Mouse (Mus musculus) erythroblast, embryonic 14.5 days (primary cell): ENCODE measurements around the gene Josd1. TPM values are rescaled to one million over a fixed set of nuclear protein-coding genes. Genes with fewer than 3 reads are reported as not detected.

Experiments
- H3K27me3 ChIP-seq: 2 replicates; pipeline ENCODE4 v1.6.1; 2012; ENCODE audit warnings: inconsistent platforms; ENCODE audit not compliant: control insufficient read depth
- H3K36me3 ChIP-seq: 2 replicates; pipeline ENCODE4 v1.6.1; 2012; ENCODE audit warnings: mild to moderate bottlenecking, inconsistent platforms; ENCODE audit not compliant: control insufficient read depth
- H3K4me1 ChIP-seq: 2 replicates; pipeline ENCODE4 v1.6.1; 2012; ENCODE audit warnings: inconsistent platforms; ENCODE audit not compliant: control insufficient read depth
- H3K4me3 ChIP-seq: replicated peaks from 2 replicates; pipeline ENCODE3; 2012; ENCODE audit warnings: moderate library complexity, mild to moderate bottlenecking, inconsistent platforms
- H3K9me3 ChIP-seq: 2 replicates; pipeline ENCODE4 v1.6.1; 2012; ENCODE audit warnings: low read length, inconsistent platforms, mixed read lengths; ENCODE audit not compliant: control insufficient read depth
- GATA1 ChIP-seq: IDR thresholded peaks from 2 replicates; pipeline ENCODE4 v1.6.1; 2012; ENCODE audit warnings: low read length, inconsistent platforms, mixed read lengths
- TAL1 ChIP-seq: IDR thresholded peaks from 3 replicates; pipeline ENCODE4 v1.6.1; 2012; ENCODE audit warnings: low read length, inconsistent platforms, mixed read lengths
- polyA plus RNA-seq: library from polyadenylated mRNA; stranded (reverse); fragments of >175 nt; gene quantifications from 2 replicates; pipeline ENCODE4 v1.2.3, GENCODE M21; 2012

Josd1 gene
- polyA plus RNA-seq, 1 experiment, result 2.5 TPM

GRCm38 (mm10) chr15:79695516-79695915, 7.8 kb upstream of the Josd1 start:
- peaks cover 71% of the 10 kb centered on the region for H3K36me3 ChIP-seq
- peak overlapping the region; percentile 89 for H3K4me3 ChIP-seq
- no peaks in the 10 kb centered on the region for H3K9me3 ChIP-seq
- H3K27me3 ChIP-seq, result no peaks in the 10 kb centered on the region
- TF ChIP-seq TAL1 (peak; percentile 34; the same call in 2 of the 3 replicates), GATA1 (no peak)
- H3K4me1 ChIP-seq, result peaks cover 76% of the 10 kb centered on the region

- peak overlapping the region; percentile 89 for H3K4me3 ChIP-seq
- H3K4me1 ChIP-seq, result peaks cover 83% of the 10 kb centered on the region
- H3K36me3 ChIP-seq, result peaks cover 69% of the 10 kb centered on the region
- TF ChIP-seq GATA1 (peak; percentile 42), TAL1 (peak; percentile 66; the same call in 2 of the 3 replicates)
- no peaks in the 10 kb centered on the region for H3K9me3 ChIP-seq
- no peaks in the 10 kb centered on the region for H3K27me3 ChIP-seq
Measured at GRCm38 (mm10) chr15:79694512-79694911, 6.8 kb upstream of the Josd1 start.

- H3K4me3 ChIP-seq, result peak overlapping the region; percentile 89
- TF ChIP-seq TAL1, result no peak
- no peak for TF ChIP-seq GATA1
- peaks cover 62% of the 10 kb centered on the region for H3K36me3 ChIP-seq
- no peaks in the 10 kb centered on the region for H3K9me3 ChIP-seq
- H3K27me3 ChIP-seq, result no peaks in the 10 kb centered on the region
- peaks cover 86% of the 10 kb centered on the region for H3K4me1 ChIP-seq
Measured at GRCm38 (mm10) chr15:79693740-79694139, 6.0 kb upstream of the Josd1 start.

- TF ChIP-seq TAL1 (no peak), GATA1 (no peak)
- peak overlapping the region; percentile 89 for H3K4me3 ChIP-seq
- H3K4me1 ChIP-seq, result peaks cover 84% of the 10 kb centered on the region
- peaks cover 50% of the 10 kb centered on the region for H3K36me3 ChIP-seq
- no peaks in the 10 kb centered on the region for H3K9me3 ChIP-seq
- H3K27me3 ChIP-seq, result no peaks in the 10 kb centered on the region
Measured at GRCm38 (mm10) chr15:79692334-79692733, 4.6 kb upstream of the Josd1 start.

- Histone ChIP-seq H3K4me3 (peak overlapping the region; percentile 89), H3K9me3 (no peaks in the 10 kb centered on the region), H3K36me3 (peaks cover 40% of the 10 kb centered on the region), H3K4me1 (peaks cover 79% of the 10 kb centered on the region), H3K27me3 (no peaks in the 10 kb centered on the region)
- TF ChIP-seq TAL1 (no peak), GATA1 (no peak)
Measured at GRCm38 (mm10) chr15:79691023-79691508, 3.3 kb upstream of the Josd1 start.

- Histone ChIP-seq H3K4me1 (peaks cover 79% of the 10 kb centered on the region), H3K4me3 (peak within 1 kb of the TSS; percentile 89)
Measured at GRCm38 (mm10) chr15:79690426-79691022, 2.8 kb upstream of the Josd1 start, which contains the start of gene Gtpbp1. Gtpbp1 (plus strand) TSS chr15:79690845.

GRCm38 (mm10) chr15:79689662-79690425, 2.1 kb upstream of the Josd1 start:
- H3K9me3 ChIP-seq, result no peaks in the 10 kb centered on the region
- H3K27me3 ChIP-seq, result no peaks in the 10 kb centered on the region
- TF ChIP-seq GATA1 (peak; percentile 24; the same call in 1 of the 2 replicates), TAL1 (no peak)
- peaks cover 33% of the 10 kb centered on the region for H3K36me3 ChIP-seq
- peak overlapping the region; percentile 89 for H3K4me3 ChIP-seq
- H3K4me1 ChIP-seq, result peaks cover 79% of the 10 kb centered on the region

More at GRCm38 (mm10) chr15:79690426-79691022, 2.8 kb upstream of the Josd1 start, which contains the start of gene Gtpbp1:
- Histone ChIP-seq H3K9me3 (no peaks in the 10 kb centered on the region), H3K36me3 (peaks cover 34% of the 10 kb centered on the region), H3K27me3 (no peaks in the 10 kb centered on the region)
- TF ChIP-seq TAL1 (no peak), GATA1 (0 out of 2 replicates have a peak, but pooled peaks have one; percentile 0)

GRCm38 (mm10) chr15:79688268-79688956, 693 bp upstream of the Josd1 start:
- TF ChIP-seq GATA1 (no peak), TAL1 (no peak)
- Histone ChIP-seq H3K4me1 (peaks cover 79% of the 10 kb centered on the region), H3K27me3 (no peaks in the 10 kb centered on the region), H3K4me3 (peak overlapping the region; percentile 89), H3K36me3 (peaks cover 33% of the 10 kb centered on the region), H3K9me3 (no peaks in the 10 kb centered on the region)
